Mouse (Mus musculus) megakaryocyte progenitor cell, adult 5-6 weeks (primary cell): ENCODE measurements around the gene Map7. TPM values are rescaled to one million over a fixed set of nuclear protein-coding genes. Genes with fewer than 3 reads are reported as not detected.

ENCODE experiments used
- ATAC-seq: replicated peaks from 2 replicates; pipeline ENCODE4 v1.8.0; 2016; ENCODE audit warnings: mild to moderate bottlenecking, moderate TSS enrichment, inconsistent platforms; ENCODE audit not compliant: poor library complexity
- total RNA-seq, 2 experiments: library from RNA; stranded (forward) in 1 of 2; stranded (reverse) in 1 of 2; fragments of 157-497, 149-512 nt in 1 of 2; fragments of 200-1000 nt in 1 of 2; gene quantifications; 2 replicates each; pipeline versions ENCODE4 v1.2.3 to v1.2.4; 2015 to 2017

Map7 gene
- total RNA-seq, 2 experiments from 2014 or later, result 12.5 to 20.1 TPM

DNA sequence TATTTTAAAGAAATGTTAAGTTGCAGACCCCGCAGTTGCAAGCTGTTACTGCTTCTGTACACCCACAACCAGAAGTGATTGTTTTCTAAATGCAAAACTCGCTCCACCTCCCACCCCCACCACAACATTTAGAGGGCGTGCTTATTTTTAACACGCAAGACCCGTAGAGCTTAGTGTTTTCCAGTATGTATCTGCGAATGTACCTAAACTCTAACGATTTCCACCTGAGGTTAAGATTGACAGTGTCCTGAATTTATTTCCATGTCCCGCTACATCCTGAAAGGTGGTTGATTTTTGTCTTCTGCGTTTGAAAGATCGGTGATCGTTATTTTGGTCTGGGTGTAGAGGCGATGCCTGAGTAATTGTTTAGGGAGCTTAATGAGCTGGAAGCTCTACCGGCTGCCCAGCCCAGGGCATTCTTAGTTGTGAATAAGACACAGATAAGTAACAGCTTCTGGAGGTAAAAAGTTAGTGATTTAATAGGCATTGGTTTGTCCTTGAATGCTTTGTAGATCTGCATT lies 1.6 kb downstream of the Map7 start:
- ATAC-seq, result 0 out of 2 replicates have a peak, but pooled peaks have one; percentile 4

DNA sequence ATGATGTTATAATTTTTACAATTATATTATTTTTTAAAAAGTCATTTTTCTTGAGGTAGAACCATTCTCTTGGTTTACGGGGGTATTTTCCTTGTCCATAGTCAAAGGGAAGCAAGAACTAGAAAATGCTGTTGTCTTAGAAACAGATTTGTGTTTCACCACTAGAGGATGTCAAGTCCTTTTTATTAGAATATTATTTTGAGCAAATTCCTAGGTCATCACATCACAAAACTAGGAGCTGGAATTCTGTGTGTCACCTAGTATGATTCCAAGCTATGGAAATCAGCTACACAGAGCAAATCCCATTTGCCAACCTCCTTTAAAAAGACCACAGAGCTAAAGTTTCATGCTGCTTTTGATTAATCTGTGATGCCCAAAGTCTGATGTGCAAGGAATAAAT lies 3.9 kb downstream of the Map7 start:
- ATAC-seq, result no peak

DNA sequence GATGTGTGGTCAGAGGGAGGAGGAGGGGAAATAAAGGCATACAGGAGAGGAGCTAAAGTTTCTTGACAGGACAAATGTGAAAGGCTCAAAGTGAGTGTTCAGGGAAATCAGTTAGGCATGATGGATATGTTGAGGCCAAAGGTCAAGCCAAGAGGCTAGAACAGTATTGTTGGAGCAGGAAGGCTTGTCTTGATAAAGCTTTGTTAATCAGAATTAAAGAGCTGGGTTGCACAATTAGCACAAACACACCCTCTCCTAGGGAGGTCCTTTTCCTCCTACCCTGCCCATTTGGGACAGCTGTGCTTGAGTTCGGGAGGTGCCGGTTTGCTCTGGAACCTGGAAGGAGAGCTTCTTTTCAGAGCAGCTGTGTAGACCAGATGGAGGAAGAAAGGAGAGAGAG lies 5.2 kb downstream of the Map7 start:
- no peak for ATAC-seq

DNA sequence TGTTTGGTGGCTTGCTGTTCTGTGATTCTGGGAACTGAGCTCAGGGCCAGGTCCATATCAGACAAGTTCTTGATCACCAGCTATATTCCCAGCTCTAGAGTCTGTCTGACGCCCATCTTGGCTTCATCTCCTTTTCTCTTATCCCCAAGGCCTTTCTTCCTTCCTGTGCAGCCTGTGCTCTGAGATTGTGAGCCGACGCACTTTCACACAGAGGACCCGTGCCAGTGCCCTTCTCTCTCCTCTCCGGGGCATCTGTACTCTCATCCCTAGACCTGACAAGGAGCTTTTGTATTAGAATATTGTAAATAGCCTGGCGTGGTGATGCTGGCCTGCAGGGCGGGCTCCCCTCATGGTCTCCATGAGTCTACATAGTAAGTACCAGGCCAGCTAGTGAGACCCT lies 7.1 kb downstream of the Map7 start:
- ATAC-seq, result peak; percentile 88

DNA sequence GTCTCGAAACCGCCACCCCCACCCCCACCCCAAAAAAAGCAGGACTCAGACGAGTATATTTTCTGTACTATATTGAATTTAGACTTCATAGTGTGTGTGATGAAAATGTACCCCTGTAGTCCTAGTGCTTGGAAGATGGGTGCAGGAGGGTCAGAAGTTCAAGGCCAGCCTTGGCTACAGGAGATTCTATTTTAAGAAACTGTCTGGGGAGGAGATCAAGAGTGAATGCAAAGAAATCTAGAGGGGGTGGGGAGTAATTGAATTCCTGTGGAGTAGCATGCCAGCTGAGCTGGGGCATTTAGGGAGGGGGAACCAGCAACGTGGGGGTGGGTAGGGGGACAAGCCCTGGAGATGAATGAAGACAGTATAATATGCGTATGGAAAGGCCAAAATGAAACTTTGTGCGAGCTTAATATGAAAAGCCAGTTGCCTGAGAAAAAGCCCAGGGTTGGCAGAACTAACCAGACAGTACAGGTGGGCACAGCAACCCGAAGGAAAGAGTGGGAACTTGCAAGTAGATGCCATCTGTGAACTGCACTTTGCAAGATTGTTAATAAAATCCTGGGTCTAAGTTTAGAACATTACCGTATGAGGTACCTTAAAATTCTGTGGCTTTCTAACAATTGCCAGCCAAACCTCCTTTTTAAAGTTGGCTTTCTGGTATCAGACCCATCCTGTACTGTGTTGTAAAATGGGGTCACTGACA lies 8.9 kb downstream of the Map7 start:
- ATAC-seq, result no peak

DNA sequence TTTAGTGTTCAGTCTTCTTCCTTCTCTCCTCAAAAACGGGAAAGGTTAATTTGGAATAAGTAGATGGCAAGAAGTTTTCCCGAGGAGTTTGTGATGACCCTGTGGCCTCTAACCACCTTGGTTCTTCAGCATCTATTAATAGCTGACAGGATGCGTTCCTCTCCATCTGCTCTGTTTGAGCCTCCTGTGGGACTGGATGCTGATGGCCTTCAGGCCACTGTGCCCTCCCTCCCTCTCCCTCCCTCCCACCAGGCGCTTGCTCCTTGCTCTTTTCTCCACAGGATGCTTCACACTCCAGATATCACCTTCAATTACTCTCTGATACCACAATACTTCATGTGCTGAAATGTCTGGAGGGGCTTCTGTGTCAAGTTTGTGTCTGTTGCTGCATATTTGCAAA lies 10.5 kb downstream of the Map7 start:
- ATAC-seq, result no peak

DNA sequence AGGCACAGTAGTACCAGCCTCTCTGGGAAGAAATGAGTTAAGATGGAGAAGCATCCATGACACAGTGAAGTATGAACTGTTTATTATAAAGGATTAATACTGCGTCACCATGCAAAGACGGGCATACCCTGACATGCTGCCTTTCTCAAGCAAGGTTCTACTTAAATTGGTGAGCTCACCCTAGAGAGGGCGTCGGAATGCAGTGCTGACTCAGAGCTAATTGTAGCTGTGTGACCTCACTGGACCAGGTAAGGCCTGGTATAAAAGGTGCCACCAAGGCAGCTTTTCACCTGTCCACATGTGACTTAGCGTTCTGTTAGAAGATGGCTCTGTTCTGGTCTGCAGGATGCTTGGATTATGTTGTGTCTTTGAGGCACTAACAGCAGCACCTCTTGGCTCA lies 11.0 kb downstream of the Map7 start:
- no peak for ATAC-seq

DNA sequence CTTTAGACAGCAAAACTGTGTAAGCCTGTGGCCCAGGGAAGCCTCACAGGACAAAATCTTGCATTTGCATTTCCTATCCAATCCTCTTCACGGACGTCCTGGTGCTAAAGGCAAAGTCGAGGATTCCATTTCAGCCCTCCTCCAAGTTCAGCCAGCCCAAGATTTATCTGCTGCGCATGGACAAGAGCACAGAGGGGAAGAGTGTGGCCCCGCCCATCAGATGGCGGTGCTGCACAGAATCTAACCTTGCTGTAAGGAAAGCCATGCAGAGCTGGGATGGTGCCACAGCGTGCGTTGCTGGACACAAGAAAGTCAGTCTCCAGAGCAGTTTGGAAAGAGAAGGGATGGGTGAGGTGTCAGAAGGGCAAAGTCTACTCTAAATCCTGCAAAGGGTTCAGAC lies 12.6 kb downstream of the Map7 start:
- ATAC-seq, result peak; percentile 83

DNA sequence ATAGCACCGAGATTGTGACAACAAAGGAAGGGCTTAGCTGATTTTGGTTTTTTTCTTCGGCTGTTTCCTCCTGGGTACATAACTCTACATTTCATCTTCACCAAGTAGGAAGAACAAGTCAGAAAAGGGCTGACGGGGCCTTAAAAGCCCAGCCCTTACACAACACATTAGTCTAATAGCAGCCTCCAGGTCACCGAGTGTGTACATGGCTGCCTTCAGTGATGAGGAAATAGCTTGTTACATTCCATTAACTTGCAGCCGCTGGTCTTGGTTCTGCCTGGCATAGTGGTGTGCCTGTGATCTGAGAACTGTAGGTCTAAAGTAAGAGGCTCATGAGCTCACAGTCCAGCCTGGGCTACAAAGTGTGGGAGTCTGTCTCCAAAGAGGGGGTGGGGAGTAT lies 16.5 kb downstream of the Map7 start:
- ATAC-seq, result no peak

DNA sequence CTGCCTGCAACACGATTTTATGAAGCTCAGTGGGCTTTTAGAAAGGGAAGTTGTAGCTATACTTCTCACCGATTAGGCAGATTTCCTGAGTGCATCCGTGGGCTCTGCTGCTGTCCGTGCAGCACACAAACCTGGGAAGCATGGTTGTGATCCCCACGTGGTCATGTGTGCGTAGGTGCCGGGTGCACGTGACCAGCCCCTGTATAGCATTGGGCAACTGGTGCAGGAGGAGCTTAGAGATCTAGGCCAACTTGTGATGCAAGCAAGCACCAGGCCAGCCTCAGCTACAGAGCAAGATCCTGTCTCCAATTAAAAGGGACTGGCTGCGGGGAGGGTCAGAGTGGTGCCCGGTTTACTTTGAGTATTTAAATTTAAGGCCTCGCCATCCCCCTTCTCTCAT lies 18.5 kb downstream of the Map7 start:
- peak; percentile 78 for ATAC-seq

DNA sequence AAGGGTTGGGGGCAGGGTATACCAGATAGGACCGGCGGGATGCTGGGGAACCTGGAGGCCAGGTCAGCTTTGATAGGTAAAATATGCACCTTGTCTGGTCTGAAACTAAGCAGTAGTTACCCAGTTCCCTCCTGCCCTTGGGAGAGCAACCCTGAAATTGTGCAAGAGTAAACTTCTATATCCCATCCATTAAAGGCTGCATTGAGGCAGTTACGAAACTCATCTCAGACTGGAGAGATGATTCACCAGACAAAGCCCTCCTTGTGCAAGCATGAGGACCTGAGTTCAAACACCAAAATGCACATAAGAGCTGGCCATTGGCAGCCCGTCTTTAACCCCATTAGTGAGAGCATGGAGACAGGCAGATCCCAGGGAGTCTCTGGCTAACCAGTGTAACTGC lies 19.2 kb downstream of the Map7 start:
- peak; percentile 60 for ATAC-seq

DNA sequence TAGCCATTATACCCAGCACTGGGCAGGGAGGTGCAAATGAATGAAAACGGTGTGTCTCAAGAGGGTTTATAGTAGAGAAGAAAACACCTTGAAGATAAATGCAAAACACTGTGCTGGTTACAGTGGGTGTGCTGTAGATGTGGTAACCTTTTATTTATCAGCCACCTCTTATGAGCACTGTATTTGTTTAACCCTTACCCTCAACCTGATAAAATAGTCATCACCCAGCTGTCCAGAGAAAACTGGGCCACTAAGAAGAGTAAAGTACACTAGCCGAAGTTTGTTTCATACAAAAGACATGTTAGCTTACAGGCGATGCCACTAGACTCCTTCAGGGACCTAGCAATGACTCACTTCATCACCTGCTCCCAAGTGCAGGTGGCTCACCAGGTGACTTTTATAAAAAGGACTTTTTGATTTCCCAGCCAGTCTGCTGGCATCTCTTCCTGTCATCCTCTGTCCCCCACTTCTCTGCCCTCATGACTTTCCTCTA lies 21.0 kb downstream of the Map7 start:
- ATAC-seq, result no peak

DNA sequence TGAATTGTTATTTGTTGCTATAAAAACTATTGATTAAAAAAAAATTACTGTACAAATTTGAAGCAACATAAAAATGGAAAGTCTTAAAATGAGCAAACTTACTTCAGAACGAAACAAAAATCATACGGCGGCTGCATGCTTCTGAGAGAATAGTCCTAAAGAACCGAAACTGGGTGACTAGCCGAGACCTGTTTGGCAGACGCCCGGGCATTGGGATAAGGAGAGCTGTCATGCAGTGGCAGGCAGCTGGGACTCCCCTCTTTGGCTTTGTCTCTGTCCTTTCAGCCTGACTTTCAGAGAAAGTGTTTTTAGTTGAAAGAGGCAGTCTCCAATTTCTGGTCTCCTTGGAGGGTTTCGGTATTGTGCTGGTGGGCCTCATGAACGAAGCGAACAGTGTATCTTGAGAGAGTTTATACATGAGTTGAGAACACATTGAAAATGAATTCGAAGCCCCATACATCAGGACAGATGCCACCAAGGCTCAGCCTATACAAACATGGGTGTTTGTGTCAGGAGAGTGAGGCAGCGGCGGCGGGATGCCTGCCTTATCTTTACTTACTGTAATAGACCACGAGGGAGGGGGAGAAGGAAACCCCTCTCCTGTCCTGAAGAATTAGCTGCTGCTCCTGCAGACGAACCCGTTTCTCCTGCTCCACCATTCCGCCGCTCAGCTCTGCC lies 21.8 kb downstream of the Map7 start:
- ATAC-seq, result peak; percentile 4; the same call in 1 of the 2 replicates

DNA sequence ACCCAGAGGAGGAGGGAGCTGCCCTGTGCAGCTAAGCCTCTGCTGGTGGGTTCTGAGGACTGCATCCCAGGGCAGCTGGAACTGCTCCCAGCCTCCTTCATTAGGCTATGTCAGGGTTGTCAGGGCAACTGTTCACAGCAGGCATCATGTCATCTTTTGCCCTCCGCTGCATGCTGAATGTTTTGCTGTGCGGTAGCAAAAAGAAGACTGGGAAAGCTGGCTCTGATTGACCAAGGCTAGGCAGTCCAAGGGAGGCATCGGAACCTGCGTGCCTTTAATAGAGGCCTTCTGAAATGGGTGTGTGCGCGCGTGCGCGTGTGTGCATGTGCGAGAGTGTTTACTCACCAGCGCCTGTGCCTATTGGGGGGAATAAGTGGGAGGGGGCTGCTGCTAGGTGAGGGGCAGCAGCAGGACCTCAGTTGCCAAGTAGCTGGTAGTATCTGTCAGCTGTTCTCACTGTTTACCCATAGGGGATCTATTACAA lies 22.4 kb downstream of the Map7 start:
- ATAC-seq, result peak; percentile 82

DNA sequence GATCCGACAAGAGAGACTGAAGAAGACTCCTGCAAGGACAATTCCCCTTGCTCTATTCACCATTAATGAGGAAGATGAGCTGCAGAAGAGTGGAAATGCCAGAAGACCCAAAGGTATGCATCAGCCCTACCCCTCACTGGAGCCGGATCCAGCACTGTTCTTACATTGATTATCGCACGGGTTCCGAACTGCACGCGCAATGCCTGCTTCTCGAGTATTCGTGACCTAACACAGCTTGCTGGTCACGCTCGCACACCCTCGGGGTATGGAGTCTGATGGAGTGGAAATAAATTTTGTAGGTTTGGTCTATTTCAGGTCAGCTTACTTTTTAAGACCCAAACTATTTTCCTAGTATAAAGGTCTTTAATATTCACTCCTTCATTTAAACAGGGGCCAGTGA lies 22.9 kb downstream of the Map7 start:
- ATAC-seq, result no peak

DNA sequence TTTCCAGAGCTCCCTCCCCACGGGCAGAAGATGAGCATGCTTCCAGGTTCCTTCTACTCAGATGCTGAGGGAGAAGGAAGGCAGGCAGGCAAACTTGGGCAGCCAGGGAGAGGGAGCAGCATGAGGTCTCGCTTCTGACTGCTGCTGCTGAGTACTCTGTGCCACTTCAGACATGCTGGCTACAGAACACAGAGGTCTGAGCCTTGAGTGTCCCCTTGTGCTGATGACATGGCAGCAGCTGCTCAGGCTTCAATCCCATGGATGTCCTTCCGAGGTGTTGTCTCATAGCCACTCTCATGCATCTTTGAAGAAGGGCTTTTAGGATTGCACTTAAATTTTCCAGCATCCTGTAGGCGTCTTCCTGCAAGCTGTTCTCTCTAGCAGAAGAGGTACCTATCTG lies 23.5 kb downstream of the Map7 start:
- no peak for ATAC-seq

DNA sequence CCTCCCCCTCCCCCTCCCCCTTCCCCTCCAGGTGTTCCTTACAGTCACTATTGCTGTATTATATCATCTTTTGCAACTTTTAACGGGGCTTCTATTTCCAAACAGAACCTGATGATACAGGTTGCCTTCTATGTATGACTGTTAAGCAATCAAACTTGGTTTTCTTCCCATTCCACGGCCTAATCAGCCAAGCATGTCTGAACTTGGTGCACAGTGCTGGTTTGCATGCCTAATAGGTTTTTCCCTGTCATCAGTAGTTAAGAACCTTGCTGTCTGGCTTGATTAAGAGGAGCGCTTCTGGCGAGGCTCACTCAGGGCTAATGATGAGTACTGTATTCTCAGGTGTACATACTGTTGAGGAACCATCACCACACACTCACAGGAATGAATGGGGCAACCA lies 25.5 kb downstream of the Map7 start:
- no peak for ATAC-seq

DNA sequence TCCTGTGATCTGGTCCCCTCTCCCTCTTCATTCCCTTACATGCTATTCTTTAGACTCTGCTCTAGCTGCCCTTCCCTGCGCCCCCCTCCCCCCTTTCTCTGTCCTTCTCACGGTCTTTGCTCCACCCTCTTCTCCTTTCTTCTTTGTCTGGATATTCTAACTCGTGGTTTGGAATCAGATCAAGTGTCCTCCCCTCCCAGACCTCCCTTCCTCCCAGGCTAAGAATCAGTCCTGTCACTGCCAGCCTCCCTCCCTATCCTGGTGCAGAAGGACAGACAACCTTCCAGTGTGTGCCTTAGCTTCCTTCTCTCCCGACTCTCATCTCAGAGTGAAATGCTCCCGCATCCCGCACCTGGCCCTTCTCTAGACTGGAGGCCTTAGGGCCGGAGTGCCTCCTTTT lies 27.8 kb downstream of the Map7 start:
- ATAC-seq, result no peak; the same call in 1 of the 2 replicates

DNA sequence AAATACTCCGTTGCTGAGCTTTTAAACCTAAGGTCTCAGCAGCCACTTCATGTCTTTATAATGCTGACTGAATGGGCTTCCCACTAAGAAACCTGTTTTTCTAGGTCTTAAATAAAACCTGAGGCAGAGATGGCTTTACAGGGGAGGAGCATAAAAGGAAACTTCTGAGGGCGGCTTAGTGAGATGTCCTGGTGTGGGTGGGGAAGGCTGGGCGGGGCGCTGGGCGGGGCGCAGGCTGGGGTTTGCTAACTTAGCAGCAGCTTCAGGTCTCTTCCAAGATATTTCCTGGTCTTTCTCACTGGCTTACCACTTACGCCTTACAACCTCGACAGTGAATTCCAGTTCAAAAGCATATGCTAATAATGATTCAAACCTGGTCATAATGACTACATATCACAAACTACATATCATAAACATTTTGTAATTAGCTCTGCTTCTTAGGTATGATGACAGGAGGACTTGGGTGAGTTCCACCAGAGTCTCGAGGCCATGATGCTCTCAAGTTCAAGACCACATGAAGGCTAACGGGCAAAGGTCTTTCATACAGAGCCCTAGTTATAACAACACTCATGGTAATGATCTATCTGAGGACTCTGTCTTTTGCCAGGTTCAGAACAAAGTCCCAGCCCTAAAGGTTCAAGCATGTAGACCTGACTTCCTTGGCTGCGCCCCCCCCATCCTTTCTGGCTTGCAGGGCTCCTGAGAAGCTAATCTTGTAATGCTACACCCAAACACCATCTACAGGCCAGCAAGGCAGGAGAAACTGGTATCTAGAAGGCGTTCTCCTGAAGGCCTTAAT lies 30.7 kb downstream of the Map7 start:
- peak; percentile 53 for ATAC-seq

DNA sequence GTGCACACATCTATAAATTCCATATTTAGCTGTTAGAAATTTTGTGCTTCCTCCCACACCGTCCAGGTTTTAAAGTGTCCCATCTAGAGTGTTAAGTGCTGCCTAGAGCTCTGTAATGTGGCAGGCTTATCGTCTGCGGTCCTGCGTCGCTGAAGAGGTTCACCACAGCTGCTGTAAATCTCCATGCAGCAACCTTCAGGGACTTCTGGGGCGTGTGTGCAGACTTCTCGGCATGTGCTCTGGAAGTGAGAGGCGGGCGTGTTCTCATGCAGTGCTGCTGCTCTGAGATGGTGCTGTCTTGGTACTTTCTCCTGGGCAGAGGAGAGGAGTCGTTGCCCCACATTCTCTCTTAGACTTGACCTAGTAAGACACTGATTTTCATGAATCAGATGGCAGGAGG lies 32.9 kb downstream of the Map7 start:
- ATAC-seq, result peak; percentile 85

DNA sequence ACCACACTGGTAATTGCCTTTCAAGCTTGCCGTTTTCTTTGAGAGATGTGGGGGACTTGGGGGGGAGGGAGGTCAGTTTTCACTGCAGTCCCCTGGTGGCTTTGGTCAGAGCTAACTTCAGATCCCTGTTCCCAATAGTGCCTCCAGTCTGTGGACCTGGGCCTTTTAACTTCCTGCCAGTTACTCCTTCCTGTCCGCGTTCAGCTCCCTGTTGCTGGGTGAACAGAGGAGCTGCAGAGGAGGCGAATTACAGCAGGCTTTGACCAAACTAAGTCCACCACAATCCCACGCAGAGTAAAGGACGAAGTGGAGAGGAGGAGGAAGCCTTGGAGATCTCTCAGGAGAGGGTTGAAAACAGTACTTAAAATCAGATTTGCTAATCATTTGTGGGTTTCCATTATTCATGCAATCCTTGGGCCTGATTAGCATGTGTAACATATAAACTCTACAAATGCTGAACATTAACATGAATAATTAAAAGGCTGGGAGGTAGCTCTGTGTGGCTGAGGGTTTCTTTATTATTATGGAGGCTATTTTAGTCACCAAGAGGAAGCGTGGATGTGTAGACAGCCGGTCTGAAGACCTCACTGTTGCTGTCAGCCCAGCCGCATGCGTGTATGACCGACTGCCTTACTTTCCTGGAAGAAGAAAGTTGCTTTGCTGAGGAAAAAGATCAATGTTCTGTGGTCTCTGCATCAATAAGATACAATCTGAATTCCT lies 33.6 kb downstream of the Map7 start:
- ATAC-seq, result no peak
